In the genomic region with DNA sequence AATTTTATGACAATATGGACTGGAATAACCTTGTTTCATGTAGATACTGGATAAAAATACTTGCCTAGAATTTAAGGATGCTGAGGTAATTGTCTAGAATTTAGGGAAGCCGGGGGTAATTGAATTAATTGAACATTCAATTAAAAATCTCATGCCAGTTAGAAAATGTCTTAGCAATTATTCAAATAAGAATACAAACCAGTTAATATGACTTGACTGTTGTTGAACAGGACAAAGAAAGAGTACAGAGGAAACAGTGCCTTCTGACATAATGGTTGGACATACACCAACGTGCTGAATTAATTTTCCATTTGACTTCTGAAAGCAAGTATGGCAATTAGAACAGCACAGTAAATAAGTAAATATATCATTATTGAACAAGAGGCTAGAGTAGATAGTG, we compare ENCODE assay signal across 21 mouse cellular contexts.
"Had no signal": no experiment of that assay in that cellular context is flagged by ENCODE, and none has a peak within 500 bp of the region (broad histone marks: within the 10 kb centered on the region; RNA-seq: fewer than 3 reads in every experiment).

No protein-coding gene starts in this region.

- DNase-seq: cerebellum, adult 8-10 months; cerebellum, adult 9-10 months; cerebellum, adult 9-11 months; cerebellum, postnatal 10 days; cerebellum, postnatal 14 days; cerebellum, postnatal 25 days; cerebellum, postnatal 36 days; embryo, embryonic 11 days; forebrain, postnatal 0 days; gastrocnemius, adult 2 months; gastrocnemius, postnatal 10 days; gastrocnemius, postnatal 14 days; gastrocnemius, postnatal 25 days; gastrocnemius, postnatal 36 days; heart, adult 11 months; heart, adult 18-20 months; heart, adult 2 months had no signal

- ATAC-seq: forebrain, embryonic 13.5 days; forebrain, embryonic 14.5 days; forebrain, embryonic 15.5 days; forebrain, embryonic 16.5 days; forebrain, postnatal 0 days had no signal
